Mouse (Mus musculus) olfactory bulb, adult 2 months (tissue): ENCODE results near the gene Fggy. TPM values are rescaled to one million over a fixed set of nuclear protein-coding genes. Genes with fewer than 3 reads are reported as not detected.

Experiments used
- H3K27ac ChIP-seq: fragments of 200-500 bp; 2 replicates; pipeline ENCODE4 v1.5.1; 2012; ENCODE audit warnings: low read depth, low read length; ENCODE audit not compliant: insufficient read depth
- H3K4me1 ChIP-seq: fragments of 200-500 bp; 2 replicates; pipeline ENCODE4 v1.6.1; 2012; ENCODE audit warnings: low read length; ENCODE audit not compliant: control insufficient read depth, insufficient read depth
- H3K4me3 ChIP-seq: fragments of 200-500 bp; 2 replicates; pipeline ENCODE4 v1.5.1; 2012; ENCODE audit warnings: mild to moderate bottlenecking, low read depth, low read length, moderate library complexity; ENCODE audit not compliant: insufficient read depth
- CTCF ChIP-seq: fragments of 200-500 bp; IDR thresholded peaks from 2 replicates; pipeline ENCODE4 v1.5.1; 2012; ENCODE audit warnings: low read depth, mild to moderate bottlenecking, low read length, moderate library complexity; ENCODE audit not compliant: insufficient read depth
- POLR2A ChIP-seq: fragments of 200-500 bp; IDR thresholded peaks from 2 replicates; pipeline ENCODE4 v1.6.1; 2012; ENCODE audit warnings: mild to moderate bottlenecking, low read depth, low read length, moderate library complexity; ENCODE audit not compliant: insufficient read depth
- WGBS: fragments of 180-500 bp; shearing (Covaris S2); methylation state at CpG from one replicate; pipeline ENCODE4 v1.1.7; 2018; 5-methylcytosine and 5-hydroxymethylcytosine counted together
- polyA plus RNA-seq: library from polyadenylated mRNA; stranded (reverse); fragments of >200 nt; gene quantifications from 2 replicates; pipeline ENCODE4 v1.2.4, GENCODE M21; 2012; ENCODE audit warnings: low replicate concordance; ENCODE audit not compliant: missing spikeins, insufficient read depth, insufficient read length

Fggy gene
- polyA plus RNA-seq, 1 experiment, result not detected

DNA sequence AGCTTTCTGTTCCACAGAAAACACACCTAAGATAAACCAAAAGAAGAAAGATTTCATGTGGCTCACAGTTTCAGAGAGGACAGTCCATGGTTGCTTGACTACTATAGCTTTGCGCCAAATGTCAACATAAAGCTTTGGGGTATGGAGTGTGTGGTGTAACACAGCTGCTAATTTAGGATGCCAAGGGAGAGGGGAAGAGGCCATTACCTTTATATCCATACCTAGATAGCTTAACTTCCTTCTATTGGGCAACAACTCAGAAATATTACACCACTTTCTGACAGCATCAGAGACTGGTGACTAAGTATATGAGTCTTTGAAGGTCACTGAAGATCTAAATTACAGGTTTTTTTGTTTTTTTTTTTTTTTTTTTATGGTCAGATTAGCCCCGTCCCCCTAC, 169.1 kb downstream of the Fggy start:
- no peak for TF ChIP-seq POLR2A
- Histone ChIP-seq H3K4me1 (no peaks in the 10 kb centered on the region), H3K4me3 (no peak overlapping the region), H3K27ac (no peak overlapping the region)
- 94% methylated on average over 2 of the region's 2 CpGs for WGBS

DNA sequence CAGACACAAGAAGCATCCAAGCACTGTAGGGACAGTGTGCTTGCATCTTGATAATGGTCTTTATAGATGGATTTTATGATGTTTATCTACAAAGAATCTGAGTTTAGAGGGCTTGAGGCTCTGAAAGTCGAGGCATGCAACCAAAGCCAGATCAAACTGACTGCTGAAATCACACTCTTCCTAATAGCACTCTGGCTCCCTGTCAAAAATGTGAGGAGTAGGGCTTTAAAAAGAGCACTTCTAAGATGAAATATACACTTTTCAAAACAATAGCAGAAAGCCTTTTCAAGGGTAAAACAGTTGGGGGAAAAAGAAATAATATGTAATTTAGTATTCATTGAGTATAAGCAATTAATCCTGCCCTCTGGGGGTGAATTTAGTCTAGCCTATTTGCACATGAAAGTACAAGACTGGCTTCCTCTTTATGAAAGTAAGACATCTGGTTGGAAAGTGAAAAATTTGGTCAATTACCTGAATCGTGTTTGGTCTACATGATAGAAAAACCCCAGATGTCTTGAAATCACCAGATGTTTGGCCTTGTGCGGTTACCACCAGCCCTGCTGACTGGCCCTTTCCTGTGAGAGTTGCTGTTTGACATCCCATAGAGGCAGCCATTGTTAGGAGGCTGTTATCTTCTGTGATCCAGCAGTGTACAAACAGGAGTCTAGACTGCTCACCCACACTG, 172.0 kb downstream of the Fggy start:
- WGBS, result 66% methylated on average over 3 of the region's 3 CpGs
- no peak overlapping the region for H3K4me3 ChIP-seq
- H3K27ac ChIP-seq, result no peak overlapping the region
- TF ChIP-seq CTCF (no peak), POLR2A (no peak)
- H3K4me1 ChIP-seq, result peaks cover 2% of the 10 kb centered on the region; the same call in 1 of the 2 replicates

DNA sequence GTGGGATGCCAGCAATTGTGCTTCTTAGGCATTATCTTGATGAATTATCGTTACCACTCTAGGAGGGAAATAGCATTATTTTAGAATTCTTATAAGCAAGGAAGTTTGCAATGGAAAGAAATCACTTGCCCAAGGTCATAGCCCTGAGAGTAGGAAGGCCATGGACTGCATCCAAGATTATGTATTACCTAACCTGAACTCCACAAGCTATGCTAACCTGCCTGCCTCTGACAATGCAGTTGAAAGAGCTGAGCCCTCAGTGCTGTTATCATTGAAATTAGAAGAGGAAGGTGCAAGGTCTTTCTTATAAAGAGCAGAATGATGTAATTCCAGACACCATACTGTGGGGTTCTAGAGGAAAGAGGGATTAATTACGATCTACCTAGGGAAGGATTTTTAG, 173.8 kb downstream of the Fggy start:
- H3K4me1 ChIP-seq, result peaks cover 2% of the 10 kb centered on the region; the same call in 1 of the 2 replicates
- no peak for TF ChIP-seq CTCF
- TF ChIP-seq POLR2A, result no peak
- H3K27ac ChIP-seq, result no peak overlapping the region
- 92% methylated on average over 2 of the region's 2 CpGs for WGBS
- no peak overlapping the region for H3K4me3 ChIP-seq

DNA sequence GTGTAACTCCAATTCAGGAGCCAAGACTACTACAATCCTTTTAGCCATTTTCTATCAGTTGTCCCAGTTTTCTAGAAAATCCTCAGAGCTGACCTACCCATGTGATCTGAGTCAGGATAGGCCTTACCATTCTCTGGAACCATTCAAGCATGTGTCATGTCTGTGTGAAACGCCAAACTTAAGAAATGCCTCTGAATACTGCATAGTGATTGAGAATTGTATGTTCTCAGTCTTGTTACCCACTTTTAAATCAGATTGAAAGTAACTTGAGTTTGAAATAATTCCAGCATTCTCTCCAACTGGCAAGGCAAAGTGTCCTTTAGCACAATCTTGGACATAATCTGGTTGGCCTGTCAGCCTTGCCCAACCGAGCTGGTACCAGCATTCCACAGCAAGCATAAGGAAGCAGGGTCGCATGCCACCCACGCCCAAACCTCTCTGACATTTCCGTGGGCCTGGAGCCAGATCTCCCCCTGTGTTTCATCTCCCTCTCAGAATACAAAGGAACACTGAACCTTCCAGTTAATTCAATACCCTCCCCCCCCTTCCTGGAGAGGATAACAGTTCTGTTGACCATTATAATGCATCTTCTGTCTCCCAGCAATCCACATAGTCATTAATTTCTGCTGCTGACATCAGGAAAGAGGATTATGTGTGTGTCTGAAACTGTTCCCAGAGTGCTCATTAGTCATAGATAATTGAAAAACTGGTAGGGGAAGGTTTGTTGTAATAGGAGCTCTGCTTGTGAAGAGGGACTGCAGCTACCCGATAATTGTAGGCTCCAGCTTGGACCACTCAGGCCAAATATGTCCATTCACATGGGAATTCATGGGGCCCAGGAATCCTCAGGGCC, 176.3 kb downstream of the Fggy start:
- WGBS, result 35% methylated on average over 6 of the region's 6 CpGs
- H3K4me3 ChIP-seq, result no peak overlapping the region
- 0 out of 2 replicates have a peak overlapping the region, but pooled peaks have one; percentile 37 for H3K27ac ChIP-seq
- peaks cover 2% of the 10 kb centered on the region; the same call in 1 of the 2 replicates for H3K4me1 ChIP-seq
- TF ChIP-seq POLR2A (no peak), CTCF (no peak)

DNA sequence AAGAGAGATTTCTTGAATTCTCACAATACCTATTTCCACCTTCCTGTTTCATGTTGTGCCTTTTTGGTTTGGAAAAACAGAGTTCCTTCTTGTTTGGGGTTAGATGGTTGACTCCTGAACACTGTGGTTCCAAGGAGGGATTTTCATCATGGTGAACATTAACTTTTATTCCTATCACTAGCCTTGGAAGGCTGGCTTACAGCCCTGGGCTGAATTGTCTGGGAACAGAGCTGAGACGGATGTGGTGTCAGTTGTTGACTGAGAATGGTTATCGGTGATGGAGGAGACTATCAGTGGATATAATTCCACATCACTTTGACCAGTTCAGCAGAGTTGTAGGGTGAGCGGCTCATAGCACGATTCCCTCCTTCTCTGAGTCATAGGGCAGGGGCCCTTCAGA, 178.7 kb downstream of the Fggy start:
- Histone ChIP-seq H3K27ac (no peak overlapping the region), H3K4me3 (no peak overlapping the region), H3K4me1 (peaks cover 2% of the 10 kb centered on the region; the same call in 1 of the 2 replicates)
- TF ChIP-seq POLR2A (no peak), CTCF (no peak)
- 96% methylated on average over 4 of the region's 4 CpGs for WGBS

DNA sequence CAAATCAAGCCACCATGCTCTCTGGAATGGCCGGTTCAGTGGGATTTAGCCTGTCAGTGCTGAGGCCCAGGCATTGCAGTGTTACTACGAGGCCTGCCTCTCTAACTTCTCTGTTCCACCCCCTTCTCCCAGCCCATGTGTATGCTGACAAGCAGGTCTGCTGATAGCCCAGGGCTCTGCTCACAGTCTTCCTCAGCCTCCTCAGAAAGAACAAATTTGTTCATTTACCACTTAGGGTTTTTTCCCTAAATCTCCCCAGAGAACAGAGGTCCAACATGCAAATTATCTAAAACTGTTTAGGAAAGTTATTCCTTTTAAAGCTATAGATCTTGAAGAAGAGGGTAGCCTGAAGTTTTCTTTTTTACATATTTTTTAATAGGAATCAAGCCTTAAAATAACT, 179.4 kb downstream of the Fggy start:
- TF ChIP-seq CTCF (no peak), POLR2A (no peak)
- H3K4me1 ChIP-seq, result peaks cover 2% of the 10 kb centered on the region; the same call in 1 of the 2 replicates
- WGBS, result 97% methylated on average over 2 of the region's 2 CpGs

DNA sequence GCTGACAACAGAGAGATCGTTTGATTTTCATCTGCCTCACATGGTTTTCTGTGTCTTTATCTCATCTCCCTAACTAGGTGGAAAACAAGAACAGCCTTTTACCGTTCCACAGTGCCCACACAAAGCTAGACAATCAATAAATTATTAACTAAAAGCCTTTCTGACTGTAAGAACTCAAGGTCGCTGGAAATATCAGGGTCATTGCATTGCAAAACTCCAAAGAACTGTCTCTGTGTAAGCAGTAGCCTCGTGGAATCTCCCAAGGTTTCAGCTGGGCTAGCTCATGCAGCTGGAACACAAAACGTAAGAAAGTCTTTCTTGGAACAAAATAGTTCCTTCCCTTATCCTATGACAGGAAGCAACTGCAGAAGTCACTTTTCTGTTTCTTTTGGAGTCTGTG, 180.9 kb downstream of the Fggy start:
- TF ChIP-seq CTCF (no peak), POLR2A (no peak)
- WGBS, result 72% methylated on average over 5 of the region's 5 CpGs
- H3K27ac ChIP-seq, result 0 out of 2 replicates have a peak overlapping the region, but pooled peaks have one; percentile 6
- peaks cover 2% of the 10 kb centered on the region; the same call in 1 of the 2 replicates for H3K4me1 ChIP-seq
- H3K4me3 ChIP-seq, result no peak overlapping the region

More for the DNA sequence above, 179.4 kb downstream of the Fggy start:
- Histone ChIP-seq H3K4me3 (no peak overlapping the region), H3K27ac (no peak overlapping the region)

DNA sequence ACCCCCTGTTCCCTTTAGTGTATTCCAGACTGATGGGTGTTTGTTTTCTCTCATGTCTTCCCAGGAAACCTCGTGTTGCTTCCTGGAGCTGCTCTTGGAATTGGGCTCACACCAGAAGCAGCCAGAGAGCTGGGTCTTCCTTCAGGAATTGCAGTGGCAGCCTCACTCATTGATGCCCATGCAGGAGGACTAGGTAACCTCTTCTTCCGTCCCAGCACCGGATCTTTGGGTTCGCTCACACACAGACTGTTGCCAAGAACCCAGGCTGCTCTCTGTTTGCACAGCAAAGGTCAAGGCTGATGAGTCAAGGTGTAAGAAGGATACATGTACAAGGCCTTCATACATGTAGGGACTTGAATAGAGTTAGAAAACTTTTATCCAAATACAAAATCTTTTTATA, 181.4 kb downstream of the Fggy start:
- TF ChIP-seq CTCF (no peak), POLR2A (no peak)
- WGBS, result 94% methylated on average over 4 of the region's 4 CpGs
- no peak overlapping the region for H3K4me3 ChIP-seq
- H3K4me1 ChIP-seq, result no peaks in the 10 kb centered on the region
- 0 out of 2 replicates have a peak overlapping the region, but pooled peaks have one; percentile 6 for H3K27ac ChIP-seq

DNA sequence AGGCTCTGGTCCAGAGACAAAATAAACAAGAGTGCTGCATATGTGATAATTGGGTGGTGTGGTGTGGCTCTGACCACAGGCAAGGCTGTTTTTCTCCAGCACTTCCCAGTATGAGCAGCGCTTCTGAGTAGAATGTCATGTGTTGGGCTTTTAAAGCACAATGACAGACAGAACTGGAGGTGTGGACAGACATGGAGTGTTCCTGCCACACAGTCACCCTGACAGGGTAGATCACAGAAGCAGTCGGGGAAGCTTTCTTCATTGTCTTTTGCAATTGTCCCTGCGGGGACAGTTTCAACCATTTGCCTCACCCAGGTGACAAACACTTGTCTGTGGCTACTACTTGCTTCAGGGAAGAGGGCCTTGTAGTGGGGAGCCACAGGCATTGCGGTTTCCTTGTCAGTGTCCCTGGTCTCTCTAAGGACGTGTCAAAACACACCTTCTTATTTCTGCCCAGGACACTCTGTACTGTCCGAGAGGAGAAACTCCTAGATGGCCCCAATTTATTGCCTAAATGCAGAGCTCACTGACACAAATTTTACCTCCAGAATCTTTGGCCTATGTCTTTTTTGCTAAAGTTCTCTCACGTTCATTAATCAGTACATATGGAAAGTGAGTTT, 183.9 kb downstream of the Fggy start:
- H3K27ac ChIP-seq, result no peak overlapping the region
- no peaks in the 10 kb centered on the region for H3K4me1 ChIP-seq
- no peak overlapping the region for H3K4me3 ChIP-seq
- TF ChIP-seq CTCF (no peak), POLR2A (no peak)
- WGBS, result 95% methylated on average over 7 of the region's 7 CpGs
